Mouse (Mus musculus): ENCODE measurements at regions not wholly inside any gene's neighbourhood (a gene's known extent, or its start where the extent isn't known, plus 50 kb on each side); places are given as distances from the start of the nearest gene placed in this dataset.

GRCm38 (mm10) chr12:71747831-71748368 is 83.0 kb upstream of the Daam1 start:
- Histone ChIP-seq H3K27me3 (ENCODE audit: control insufficient read depth, insufficient read depth, low read length) (no peaks in the 10 kb centered on the region), H3K27ac (ENCODE audit: low read depth, low read length) (no peak overlapping the region), H3K4me3 (ENCODE audit: low read depth, low read length) (no peak overlapping the region), H3K4me2 (peak overlapping the region; percentile 1; the same call in 1 of the 2 replicates), H3K4me1 (ENCODE audit: control insufficient read depth, insufficient read depth, low read length) (peaks cover 15% of the 10 kb centered on the region), H3K9ac (ENCODE audit: low read depth, low read length) (no peak overlapping the region), H3K36me3 (ENCODE audit: control insufficient read depth, insufficient read depth, low read length) (no peaks in the 10 kb centered on the region), H3K9me3 (replicated peaks; ENCODE audit: control insufficient read depth, low read length) (no peaks in the 10 kb centered on the region)
- ATAC-seq (replicated peaks; ENCODE audit: insufficient number of reproducible peaks, low FRiP score, low TSS enrichment), result no peak; the same call in 1 of the 2 replicates
- WGBS (ENCODE audit: insufficient replicate concordance), result 45% methylated on average over 14 of the region's 14 CpGs

- Histone ChIP-seq H3K27me3 (ENCODE audit: control insufficient read depth, insufficient read depth, low read length) (no peaks in the 10 kb centered on the region), H3K36me3 (ENCODE audit: control insufficient read depth, insufficient read depth, low read length) (no peaks in the 10 kb centered on the region), H3K27ac (ENCODE audit: low read depth, low read length) (peak overlapping the region; percentile 6; the same call in 1 of the 2 replicates), H3K9me3 (replicated peaks; ENCODE audit: control insufficient read depth, low read length) (no peaks in the 10 kb centered on the region), H3K4me1 (ENCODE audit: control insufficient read depth, insufficient read depth, low read length) (peaks cover 15% of the 10 kb centered on the region), H3K4me3 (ENCODE audit: low read depth, low read length) (no peak overlapping the region), H3K4me2 (0 out of 2 replicates have a peak overlapping the region, but pooled peaks have one; percentile 3), H3K9ac (ENCODE audit: low read depth, low read length) (no peak overlapping the region)
- 24% methylated on average over 4 of the region's 4 CpGs for WGBS (ENCODE audit: insufficient replicate concordance)
- ATAC-seq (replicated peaks; ENCODE audit: insufficient number of reproducible peaks, low FRiP score, low TSS enrichment), result no peak
Observed at GRCm38 (mm10) chr12:71748731-71749130, 82.1 kb upstream of the Daam1 start.

GRCm38 (mm10) chr12:71749668-71750067 is 81.2 kb upstream of the Daam1 start:
- no peaks in the 10 kb centered on the region for H3K9me3 ChIP-seq (replicated peaks; ENCODE audit: control insufficient read depth, low read length)
- H3K4me1 ChIP-seq (ENCODE audit: control insufficient read depth, insufficient read depth, low read length), result peaks cover 15% of the 10 kb centered on the region
- H3K36me3 ChIP-seq (ENCODE audit: control insufficient read depth, insufficient read depth, low read length), result no peaks in the 10 kb centered on the region
- ATAC-seq (replicated peaks; ENCODE audit: insufficient number of reproducible peaks, low FRiP score, low TSS enrichment), result no peak
- no peaks in the 10 kb centered on the region for H3K27me3 ChIP-seq (ENCODE audit: control insufficient read depth, insufficient read depth, low read length)
- H3K9ac ChIP-seq (ENCODE audit: low read depth, low read length), result no peak overlapping the region
- H3K27ac ChIP-seq (ENCODE audit: low read depth, low read length), result no peak overlapping the region
- no peak overlapping the region for H3K4me3 ChIP-seq (ENCODE audit: low read depth, low read length)
- 68% methylated on average over 2 of the region's 2 CpGs for WGBS (ENCODE audit: insufficient replicate concordance)
- no peak overlapping the region for H3K4me2 ChIP-seq

- 50% methylated on average over 7 of the region's 7 CpGs for WGBS (ENCODE audit: insufficient replicate concordance)
- no peak overlapping the region for H3K27ac ChIP-seq (ENCODE audit: low read depth, low read length)
- H3K9me3 ChIP-seq (replicated peaks; ENCODE audit: control insufficient read depth, low read length), result no peaks in the 10 kb centered on the region
- peaks cover 7% of the 10 kb centered on the region for H3K4me1 ChIP-seq (ENCODE audit: control insufficient read depth, insufficient read depth, low read length)
- no peaks in the 10 kb centered on the region for H3K36me3 ChIP-seq (ENCODE audit: control insufficient read depth, insufficient read depth, low read length)
- no peak overlapping the region for H3K9ac ChIP-seq (ENCODE audit: low read depth, low read length)
- H3K27me3 ChIP-seq (ENCODE audit: control insufficient read depth, insufficient read depth, low read length), result no peaks in the 10 kb centered on the region
- no peak overlapping the region for H3K4me2 ChIP-seq
- H3K4me3 ChIP-seq (ENCODE audit: low read depth, low read length), result no peak overlapping the region
- ATAC-seq (replicated peaks; ENCODE audit: insufficient number of reproducible peaks, low FRiP score, low TSS enrichment), result no peak
Observed at GRCm38 (mm10) chr12:71752741-71753260, 78.1 kb upstream of the Daam1 start.

- no peaks in the 10 kb centered on the region for H3K9me3 ChIP-seq (replicated peaks; ENCODE audit: control insufficient read depth, low read length)
- H3K36me3 ChIP-seq (ENCODE audit: control insufficient read depth, insufficient read depth, low read length), result no peaks in the 10 kb centered on the region
- H3K27ac ChIP-seq (ENCODE audit: low read depth, low read length), result no peak overlapping the region
- no peak for ATAC-seq (replicated peaks; ENCODE audit: insufficient number of reproducible peaks, low FRiP score, low TSS enrichment)
- H3K4me1 ChIP-seq (ENCODE audit: control insufficient read depth, insufficient read depth, low read length), result peaks cover 4% of the 10 kb centered on the region
- H3K9ac ChIP-seq (ENCODE audit: low read depth, low read length), result no peak overlapping the region
- no peak overlapping the region for H3K4me2 ChIP-seq
- no peaks in the 10 kb centered on the region for H3K27me3 ChIP-seq (ENCODE audit: control insufficient read depth, insufficient read depth, low read length)
- no peak overlapping the region for H3K4me3 ChIP-seq (ENCODE audit: low read depth, low read length)
- 83% methylated on average over 3 of the region's 3 CpGs for WGBS (ENCODE audit: insufficient replicate concordance)
Observed at GRCm38 (mm10) chr12:71753276-71753675, 77.6 kb upstream of the Daam1 start.

- no peak overlapping the region for H3K27ac ChIP-seq (ENCODE audit: low read depth, low read length)
- no peak for ATAC-seq (replicated peaks; ENCODE audit: insufficient number of reproducible peaks, low FRiP score, low TSS enrichment)
- H3K36me3 ChIP-seq (ENCODE audit: control insufficient read depth, insufficient read depth, low read length), result no peaks in the 10 kb centered on the region
- H3K27me3 ChIP-seq (ENCODE audit: control insufficient read depth, insufficient read depth, low read length), result no peaks in the 10 kb centered on the region
- no peak overlapping the region for H3K4me2 ChIP-seq
- no peak overlapping the region for H3K4me3 ChIP-seq (ENCODE audit: low read depth, low read length)
- no peak overlapping the region for H3K9ac ChIP-seq (ENCODE audit: low read depth, low read length)
- WGBS (ENCODE audit: insufficient replicate concordance), result 72% methylated on average over 4 of the region's 4 CpGs
- H3K9me3 ChIP-seq (replicated peaks; ENCODE audit: control insufficient read depth, low read length), result no peaks in the 10 kb centered on the region
- no peaks in the 10 kb centered on the region for H3K4me1 ChIP-seq (ENCODE audit: control insufficient read depth, insufficient read depth, low read length)
Observed at GRCm38 (mm10) chr12:71763194-71763593, 67.7 kb upstream of the Daam1 start.

GRCm38 (mm10) chr12:71766086-71766485 is 64.8 kb upstream of the Daam1 start:
- no peaks in the 10 kb centered on the region for H3K27me3 ChIP-seq (ENCODE audit: control insufficient read depth, insufficient read depth, low read length)
- WGBS (ENCODE audit: insufficient replicate concordance), result 85% methylated on average over 4 of the region's 4 CpGs
- no peak for ATAC-seq (replicated peaks; ENCODE audit: insufficient number of reproducible peaks, low FRiP score, low TSS enrichment)
- no peak overlapping the region for H3K9ac ChIP-seq (ENCODE audit: low read depth, low read length)
- H3K4me3 ChIP-seq (ENCODE audit: low read depth, low read length), result no peak overlapping the region
- no peaks in the 10 kb centered on the region for H3K36me3 ChIP-seq (ENCODE audit: control insufficient read depth, insufficient read depth, low read length)
- H3K9me3 ChIP-seq (replicated peaks; ENCODE audit: control insufficient read depth, low read length), result no peaks in the 10 kb centered on the region
- no peak overlapping the region for H3K4me2 ChIP-seq
- no peak overlapping the region for H3K27ac ChIP-seq (ENCODE audit: low read depth, low read length)
- H3K4me1 ChIP-seq (ENCODE audit: control insufficient read depth, insufficient read depth, low read length), result 0 out of 2 replicates have a peak, but pooled peaks cover 3% of the 10 kb centered on the region

GRCm38 (mm10) chr12:71766636-71767035 is 64.2 kb upstream of the Daam1 start:
- ATAC-seq (replicated peaks; ENCODE audit: insufficient number of reproducible peaks, low FRiP score, low TSS enrichment), result no peak

GRCm38 (mm10) chr12:71767896-71768295 is 63.0 kb upstream of the Daam1 start:
- no peak for ATAC-seq (replicated peaks; ENCODE audit: insufficient number of reproducible peaks, low FRiP score, low TSS enrichment)
- Histone ChIP-seq H3K4me3 (ENCODE audit: low read depth, low read length) (no peak overlapping the region), H3K36me3 (ENCODE audit: control insufficient read depth, insufficient read depth, low read length) (no peaks in the 10 kb centered on the region), H3K27ac (ENCODE audit: low read depth, low read length) (no peak overlapping the region), H3K27me3 (ENCODE audit: control insufficient read depth, insufficient read depth, low read length) (no peaks in the 10 kb centered on the region), H3K4me1 (ENCODE audit: control insufficient read depth, insufficient read depth, low read length) (0 out of 2 replicates have a peak, but pooled peaks cover 3% of the 10 kb centered on the region), H3K4me2 (no peak overlapping the region), H3K9me3 (replicated peaks; ENCODE audit: control insufficient read depth, low read length) (no peaks in the 10 kb centered on the region), H3K9ac (ENCODE audit: low read depth, low read length) (no peak overlapping the region)
- WGBS (ENCODE audit: insufficient replicate concordance), result 32% methylated on average over 3 of the region's 3 CpGs

More at GRCm38 (mm10) chr12:71766636-71767035, 64.2 kb upstream of the Daam1 start:
- H3K36me3 ChIP-seq (ENCODE audit: control insufficient read depth, insufficient read depth, low read length), result no peaks in the 10 kb centered on the region
- H3K27ac ChIP-seq (ENCODE audit: low read depth, low read length), result no peak overlapping the region
- H3K4me1 ChIP-seq (ENCODE audit: control insufficient read depth, insufficient read depth, low read length), result 0 out of 2 replicates have a peak, but pooled peaks cover 3% of the 10 kb centered on the region
- no peaks in the 10 kb centered on the region for H3K9me3 ChIP-seq (replicated peaks; ENCODE audit: control insufficient read depth, low read length)
- 84% methylated on average over 1 of the region's 1 CpGs for WGBS (ENCODE audit: insufficient replicate concordance)
- H3K27me3 ChIP-seq (ENCODE audit: control insufficient read depth, insufficient read depth, low read length), result no peaks in the 10 kb centered on the region
- no peak overlapping the region for H3K4me2 ChIP-seq
- H3K4me3 ChIP-seq (ENCODE audit: low read depth, low read length), result no peak overlapping the region
- H3K9ac ChIP-seq (ENCODE audit: low read depth, low read length), result no peak overlapping the region
